Mouse (Mus musculus) stomach, postnatal 0 days (tissue): ENCODE measurements at regions not wholly inside any gene's neighbourhood (a gene's known extent, or its start where the extent isn't known, plus 50 kb on each side); places are given as distances from the start of the nearest gene placed in this dataset.

ENCODE experiments used
- CTCF ChIP-seq: IDR thresholded peaks from 2 replicates; pipeline ENCODE4 v1.5.1; 2016; ENCODE audit warnings: antibody characterized with exemption, low read depth, mild to moderate bottlenecking, moderate library complexity
- EP300 ChIP-seq: optimal IDR thresholded peaks from 2 replicates; pipeline ENCODE3; 2016; ENCODE audit warnings: antibody characterized with exemption

- TF ChIP-seq EP300 (no peak), CTCF (no peak)
Measured at GRCm38 (mm10) chr2:101368278-101368677, 256.2 kb upstream of the Rag2 start.
